Mouse (Mus musculus) hindbrain, postnatal 0 days (tissue): ENCODE data around the gene Tmed10. TPM values are rescaled to one million over a fixed set of nuclear protein-coding genes. Genes with fewer than 3 reads are reported as not detected.
A peak's percentile ranks its signal among the peaks of the same experiment; 100 is the strongest.

Source experiments
- ATAC-seq: fragments of 200-750 bp; cut with Nextera tagmentation; 2 replicates; pipeline ENCODE4 v1.8.0; 2017; ENCODE audit warnings: mild to moderate bottlenecking, moderate TSS enrichment, moderate library complexity
- DNase-seq: peaks from one replicate; pipeline ENCODE4 v3.0.0-alpha.2; 2015; ENCODE audit warnings: low spot score
- H3K27ac ChIP-seq: fragments of 300-500 bp; sonication (generic); 2 replicates; pipeline ENCODE4 v1.5.1; 2014; ENCODE audit warnings: mild to moderate bottlenecking
- H3K27me3 ChIP-seq: fragments of 300-500 bp; sonication (generic); 2 replicates; pipeline ENCODE4 v1.6.1; 2014; ENCODE audit warnings: low read length, mixed read lengths; ENCODE audit not compliant: insufficient read depth
- H3K36me3 ChIP-seq: fragments of 300-500 bp; sonication (generic); 2 replicates; pipeline ENCODE4 v1.6.1; 2014; ENCODE audit warnings: low read length, mixed read lengths; ENCODE audit not compliant: insufficient read depth
- H3K4me1 ChIP-seq: fragments of 300-500 bp; sonication (generic); 2 replicates; pipeline ENCODE4 v1.6.1; 2014; ENCODE audit warnings: antibody characterized with exemption, low read length, mixed read lengths; ENCODE audit not compliant: insufficient read depth
- H3K4me2 ChIP-seq: fragments of 300-500 bp; sonication (generic); 2 replicates; pipeline ENCODE4 v1.6.1; 2014; ENCODE audit warnings: low read depth, mild to moderate bottlenecking, low read length, moderate library complexity, mixed read lengths
- H3K4me3 ChIP-seq: fragments of 300-500 bp; sonication (generic); 2 replicates; pipeline ENCODE4 v1.5.1; 2014; ENCODE audit warnings: low read length
- H3K9ac ChIP-seq: fragments of 300-500 bp; sonication (generic); replicated peaks from 2 replicates; pipeline ENCODE4 v1.6.1; 2014; ENCODE audit warnings: mild to moderate bottlenecking, low read length, moderate library complexity, mixed read lengths
- H3K9me3 ChIP-seq: fragments of 300-500 bp; sonication (generic); 2 replicates; pipeline ENCODE4 v1.6.1; 2016; ENCODE audit warnings: low read length, mixed read lengths
- CTCF ChIP-seq: IDR thresholded peaks from 2 replicates; pipeline ENCODE4 v1.5.1; 2016; ENCODE audit warnings: antibody characterized with exemption, control low read depth, low read depth
- WGBS: fragments of 180-500 bp; shearing (Covaris S2); extraction: QIAGEN DNeasy Blood & Tissue Kit; methylation state at CpG from one replicate; pipeline ENCODE4 v1.1.7; 2014; 5-methylcytosine and 5-hydroxymethylcytosine counted together
- polyA plus RNA-seq: library from polyadenylated mRNA; unstranded; fragments of >200 nt; fragmentation: Nextera tagmentation; extraction: Ambion mirVana; gene quantifications from 2 replicates; pipeline ENCODE4 v1.2.1, GENCODE M21; 2015
- total RNA-seq: library from RNA; depleted of rRNA; stranded (reverse); fragments of >200 nt; gene quantifications from 2 replicates; pipeline ENCODE4 v1.2.3, GENCODE M21; 2014; rRNA removed

Gene Tmed10
- 55.0 and 59.3 TPM in 2 replicates for total RNA-seq
- polyA plus RNA-seq = 222 and 224 TPM in 2 replicates

- DNase-seq (peak; percentile 96), ATAC-seq (peak; percentile 97)
- peaks cover 14% of the 10 kb centered on the region for H3K4me1 ChIP-seq
- H3K27ac ChIP-seq = peak within 1 kb of the TSS; percentile 94
- H3K27me3 ChIP-seq = no peaks in the 10 kb centered on the region
- H3K4me3 ChIP-seq = peak within 1 kb of the TSS; percentile 81
- peak within 1 kb of the TSS; percentile 89 for H3K9ac ChIP-seq
- TF ChIP-seq CTCF = no peak
- peak within 1 kb of the TSS; percentile 84 for H3K4me2 ChIP-seq
- no peaks in the 10 kb centered on the region for H3K36me3 ChIP-seq
- H3K9me3 ChIP-seq = no peaks in the 10 kb centered on the region
- WGBS = under 1% methylated on average over 37 of the region's 37 CpGs
Measured at GRCm38 (mm10) chr12:85374561-85375272, at the start of gene Tmed10. Tmed10 (minus strand) TSS chr12:85374847.

GRCm38 (mm10) chr12:85423236-85423635, 48.6 kb upstream of the Tmed10 start:
- H3K4me2 ChIP-seq = no peak overlapping the region
- no peak for ATAC-seq
- 69% methylated on average over 11 of the region's 11 CpGs for WGBS
- H3K4me3 ChIP-seq = no peak overlapping the region
- H3K27ac ChIP-seq = no peak overlapping the region
- H3K9ac ChIP-seq = no peak overlapping the region
- no peak for TF ChIP-seq CTCF
- H3K4me1 ChIP-seq = no peaks in the 10 kb centered on the region
- no peaks in the 10 kb centered on the region for H3K36me3 ChIP-seq
- no peak for DNase-seq
- H3K27me3 ChIP-seq = no peaks in the 10 kb centered on the region
- no peaks in the 10 kb centered on the region for H3K9me3 ChIP-seq

GRCm38 (mm10) chr12:85422536-85422935, 47.9 kb upstream of the Tmed10 start:
- Histone ChIP-seq H3K4me2 (no peak overlapping the region), H3K4me3 (no peak overlapping the region), H3K9ac (no peak overlapping the region), H3K27ac (no peak overlapping the region), H3K4me1 (no peaks in the 10 kb centered on the region), H3K9me3 (no peaks in the 10 kb centered on the region), H3K27me3 (no peaks in the 10 kb centered on the region), H3K36me3 (no peaks in the 10 kb centered on the region)
- no peak for ATAC-seq
- no peak for TF ChIP-seq CTCF
- no peak for DNase-seq
- WGBS = 91% methylated on average over 8 of the region's 8 CpGs

GRCm38 (mm10) chr12:85420945-85421344, 46.3 kb upstream of the Tmed10 start:
- 63% methylated on average over 9 of the region's 9 CpGs for WGBS
- TF ChIP-seq CTCF = no peak
- Histone ChIP-seq H3K4me1 (no peaks in the 10 kb centered on the region), H3K9ac (no peak overlapping the region), H3K4me2 (no peak overlapping the region), H3K4me3 (no peak overlapping the region), H3K27ac (no peak overlapping the region), H3K27me3 (no peaks in the 10 kb centered on the region), H3K36me3 (no peaks in the 10 kb centered on the region), H3K9me3 (no peaks in the 10 kb centered on the region)
- DNase-seq (peak; percentile 25), ATAC-seq (no peak)

- Histone ChIP-seq H3K4me3 (no peak overlapping the region), H3K9me3 (no peaks in the 10 kb centered on the region), H3K36me3 (no peaks in the 10 kb centered on the region), H3K4me2 (no peak overlapping the region), H3K27ac (no peak overlapping the region), H3K9ac (no peak overlapping the region), H3K4me1 (no peaks in the 10 kb centered on the region), H3K27me3 (no peaks in the 10 kb centered on the region)
- DNase-seq (no peak), ATAC-seq (no peak)
- TF ChIP-seq CTCF = no peak
- WGBS = 70% methylated on average over 9 of the region's 9 CpGs
Measured at GRCm38 (mm10) chr12:85417845-85418244, 43.2 kb upstream of the Tmed10 start.

- Histone ChIP-seq H3K9ac (no peak overlapping the region), H3K9me3 (no peaks in the 10 kb centered on the region), H3K36me3 (no peaks in the 10 kb centered on the region), H3K27me3 (no peaks in the 10 kb centered on the region), H3K4me2 (no peak overlapping the region), H3K4me1 (no peaks in the 10 kb centered on the region), H3K4me3 (no peak overlapping the region), H3K27ac (no peak overlapping the region)
- ATAC-seq (no peak), DNase-seq (no peak)
- WGBS = 83% methylated on average over 5 of the region's 5 CpGs
- no peak for TF ChIP-seq CTCF
Measured at GRCm38 (mm10) chr12:85416298-85416697, 41.7 kb upstream of the Tmed10 start.

GRCm38 (mm10) chr12:85415876-85416275, 41.2 kb upstream of the Tmed10 start:
- Histone ChIP-seq H3K36me3 (no peaks in the 10 kb centered on the region), H3K4me1 (no peaks in the 10 kb centered on the region), H3K27ac (no peak overlapping the region), H3K9ac (no peak overlapping the region), H3K27me3 (no peaks in the 10 kb centered on the region), H3K4me2 (no peak overlapping the region), H3K9me3 (no peaks in the 10 kb centered on the region), H3K4me3 (no peak overlapping the region)
- DNase-seq (no peak), ATAC-seq (no peak)
- WGBS = 71% methylated on average over 3 of the region's 3 CpGs
- no peak for TF ChIP-seq CTCF
